ENCODE assay signal across 16 mouse cellular contexts in genomic region chr14:28864925-28865324, GRCm38 (mm10).
DNase-seq lines count a peak whose midpoint lies in the region; ATAC-seq and TF ChIP-seq lines count a peak whose summit lies in the region.
"Had no signal": no experiment of that assay in that cellular context is flagged by ENCODE, and none has a peak within 500 bp of the region (broad histone marks: within the 10 kb centered on the region; RNA-seq: fewer than 3 reads in every experiment).

No protein-coding gene starts in this region.

- H3K9me3 ChIP-seq in intestine, embryonic 14.5 days (ENCODE audit: control insufficient read depth, low read length) = 0 out of 2 replicates have a peak, but pooled peaks cover 4% of the 10 kb centered on the region
- H3K9me3 ChIP-seq in intestine, embryonic 16.5 days (ENCODE audit: control insufficient read depth, low read length) = no peaks in the 10 kb centered on the region
- no peaks in the 10 kb centered on the region for H3K9me3 ChIP-seq in forebrain, postnatal 0 days (ENCODE audit: low read length)
- H3K9me3 ChIP-seq in midbrain, embryonic 13.5 days = no peaks in the 10 kb centered on the region

- no peak for TF ChIP-seq CTCF in forebrain, postnatal 0 days (IDR thresholded peaks at IDR 0.05; ENCODE audit: low read depth)

- DNase-seq in intestine, embryonic 14.5 days (ENCODE audit: low spot score) = no peak
- DNase-seq in brain, adult 2 months (ENCODE audit: low read depth, low spot score) = peak; percentile 39
- DNase-seq in forebrain, postnatal 0 days = peak; percentile 33
- DNase-seq in spleen, postnatal 14 days (ENCODE audit: low spot score in 2 of 2) = no peak
- DNase-seq in adrenal gland, postnatal 14 days = no peak
- no peak for DNase-seq in retina, embryonic 14.5 days (ENCODE audit: low spot score)
- DNase-seq: cerebellum, adult 11-12 months; heart, adult 18-20 months; heart, postnatal 10 days; kidney, adult 8-10 months; lung, postnatal 10 days; right cerebral cortex, postnatal 25 days had no signal

- H3K4me3 ChIP-seq in intestine, embryonic 14.5 days (ENCODE audit: low read depth, low read length) = no peak overlapping the region
- no peak overlapping the region for H3K4me3 ChIP-seq in intestine, embryonic 16.5 days (ENCODE audit: low read length)
- no peak overlapping the region for H3K4me3 ChIP-seq in forebrain, postnatal 0 days (ENCODE audit: low read depth, low read length)
- no peak overlapping the region for H3K4me3 ChIP-seq in midbrain, embryonic 13.5 days (replicated peaks)

- no peak overlapping the region for H3K4me2 ChIP-seq in intestine, embryonic 14.5 days (ENCODE audit: low read length)
- H3K4me2 ChIP-seq in intestine, embryonic 16.5 days (ENCODE audit: low read depth, low read length) = no peak overlapping the region
- no peak overlapping the region for H3K4me2 ChIP-seq in forebrain, postnatal 0 days (ENCODE audit: low read depth)
- H3K4me2 ChIP-seq in midbrain, embryonic 13.5 days (replicated peaks) = no peak overlapping the region

- H3K36me3 ChIP-seq in intestine, embryonic 14.5 days (ENCODE audit: control insufficient read depth, insufficient read depth, low read length) = no peaks in the 10 kb centered on the region
- H3K36me3 ChIP-seq in intestine, embryonic 16.5 days (ENCODE audit: control insufficient read depth, insufficient read depth, low read length) = no peaks in the 10 kb centered on the region
- no peaks in the 10 kb centered on the region for H3K36me3 ChIP-seq in forebrain, postnatal 0 days (ENCODE audit: insufficient read depth)
- H3K36me3 ChIP-seq in midbrain, embryonic 13.5 days = no peaks in the 10 kb centered on the region
- H3K36me3 ChIP-seq: G1E had no signal

- H3K27ac ChIP-seq in intestine, embryonic 14.5 days (ENCODE audit: low read depth) = 0 out of 2 replicates have a peak overlapping the region, but pooled peaks have one; percentile 38
- H3K27ac ChIP-seq in intestine, embryonic 16.5 days (ENCODE audit: low read length) = no peak overlapping the region
- H3K27ac ChIP-seq in forebrain, postnatal 0 days (ENCODE audit: low read depth, low read length) = no peak overlapping the region
- peak overlapping the region; percentile 48 for H3K27ac ChIP-seq in midbrain, embryonic 13.5 days
- H3K27ac ChIP-seq: liver, embryonic 14.5 days had no signal

- no peaks in the 10 kb centered on the region for H3K4me1 ChIP-seq in intestine, embryonic 14.5 days (replicated peaks; ENCODE audit: control insufficient read depth, insufficient read depth, low read length)
- no peaks in the 10 kb centered on the region for H3K4me1 ChIP-seq in intestine, embryonic 16.5 days (ENCODE audit: control insufficient read depth, insufficient read depth, low read length)
- no peaks in the 10 kb centered on the region for H3K4me1 ChIP-seq in forebrain, postnatal 0 days (ENCODE audit: insufficient read depth)
- H3K4me1 ChIP-seq in midbrain, embryonic 13.5 days (replicated peaks) = peaks cover 12% of the 10 kb centered on the region; the same call in 1 of the 2 replicates

- no peak overlapping the region for H3K9ac ChIP-seq in intestine, embryonic 14.5 days (ENCODE audit: low read length)
- no peak overlapping the region for H3K9ac ChIP-seq in intestine, embryonic 16.5 days (ENCODE audit: low read depth, low read length)
- H3K9ac ChIP-seq in forebrain, postnatal 0 days = no peak overlapping the region
- no peak overlapping the region for H3K9ac ChIP-seq in midbrain, embryonic 13.5 days (replicated peaks)
- H3K9ac ChIP-seq: liver, embryonic 14.5 days had no signal

- no peaks in the 10 kb centered on the region for H3K27me3 ChIP-seq in intestine, embryonic 14.5 days (replicated peaks; ENCODE audit: control insufficient read depth, insufficient read depth, low read length)
- no peaks in the 10 kb centered on the region for H3K27me3 ChIP-seq in intestine, embryonic 16.5 days (replicated peaks; ENCODE audit: control insufficient read depth, insufficient read depth, low read length)
- no peaks in the 10 kb centered on the region for H3K27me3 ChIP-seq in forebrain, postnatal 0 days (ENCODE audit: insufficient read depth, low read length)
- no peaks in the 10 kb centered on the region for H3K27me3 ChIP-seq in midbrain, embryonic 13.5 days

- WGBS in intestine, embryonic 14.5 days = 44% methylated on average over 4 of the region's 4 CpGs
- WGBS in intestine, embryonic 16.5 days = 46% methylated on average over 4 of the region's 4 CpGs
- 38% methylated on average over 4 of the region's 4 CpGs for WGBS in forebrain, postnatal 0 days
- WGBS in midbrain, embryonic 13.5 days = 14% methylated on average over 4 of the region's 4 CpGs

- ATAC-seq in intestine, embryonic 14.5 days (replicated peaks; ENCODE audit: low FRiP score, low TSS enrichment, low read depth) = no peak
- no peak for ATAC-seq in intestine, embryonic 16.5 days
- ATAC-seq in forebrain, postnatal 0 days = peak; percentile 63
- peak; percentile 72 for ATAC-seq in midbrain, embryonic 13.5 days

Comparison
In these comparisons a context has a peak if more than half of its experiments do, and no peak if none do; other contexts are left out.
1. H3K27ac ChIP-seq: peak in intestine, embryonic 14.5 days (single experiment) and midbrain, embryonic 13.5 days (single experiment); none in intestine, embryonic 16.5 days (single experiment) and forebrain, postnatal 0 days (single experiment).
2. ATAC-seq: peak in forebrain, postnatal 0 days (single experiment) and midbrain, embryonic 13.5 days (single experiment); none in intestine, embryonic 14.5 days (single experiment) and intestine, embryonic 16.5 days (single experiment).
3. DNase-seq: peak in brain, adult 2 months (single experiment) and forebrain, postnatal 0 days (single experiment); none in intestine, embryonic 14.5 days (single experiment), spleen, postnatal 14 days (0 of 2), adrenal gland, postnatal 14 days (single experiment) and retina, embryonic 14.5 days (single experiment).